Mouse (Mus musculus): ENCODE results near the gene Exoc4.

Gene Exoc4

DNA sequence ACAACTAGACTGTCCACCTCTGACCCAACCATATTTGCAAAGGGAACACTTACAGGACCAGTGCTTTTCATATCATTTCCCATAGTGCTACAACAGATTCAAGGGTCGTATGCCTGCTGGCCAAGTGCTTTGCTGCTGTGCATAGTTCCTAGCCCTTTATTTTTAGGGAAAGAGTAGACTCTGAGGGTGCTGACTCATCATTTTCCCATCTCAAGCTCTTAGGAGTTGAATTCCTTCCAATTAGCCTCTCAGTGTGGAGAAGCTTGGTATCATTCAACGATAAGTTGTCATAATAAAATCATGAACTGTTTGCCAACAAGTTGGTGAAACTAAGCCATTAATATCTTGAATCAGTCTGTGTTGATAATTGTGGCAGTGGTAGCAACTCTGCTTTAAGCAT lies 388.3 kb downstream of the Exoc4 start:
- no peak for DNase-seq (ENCODE audit: low spot score)

DNA sequence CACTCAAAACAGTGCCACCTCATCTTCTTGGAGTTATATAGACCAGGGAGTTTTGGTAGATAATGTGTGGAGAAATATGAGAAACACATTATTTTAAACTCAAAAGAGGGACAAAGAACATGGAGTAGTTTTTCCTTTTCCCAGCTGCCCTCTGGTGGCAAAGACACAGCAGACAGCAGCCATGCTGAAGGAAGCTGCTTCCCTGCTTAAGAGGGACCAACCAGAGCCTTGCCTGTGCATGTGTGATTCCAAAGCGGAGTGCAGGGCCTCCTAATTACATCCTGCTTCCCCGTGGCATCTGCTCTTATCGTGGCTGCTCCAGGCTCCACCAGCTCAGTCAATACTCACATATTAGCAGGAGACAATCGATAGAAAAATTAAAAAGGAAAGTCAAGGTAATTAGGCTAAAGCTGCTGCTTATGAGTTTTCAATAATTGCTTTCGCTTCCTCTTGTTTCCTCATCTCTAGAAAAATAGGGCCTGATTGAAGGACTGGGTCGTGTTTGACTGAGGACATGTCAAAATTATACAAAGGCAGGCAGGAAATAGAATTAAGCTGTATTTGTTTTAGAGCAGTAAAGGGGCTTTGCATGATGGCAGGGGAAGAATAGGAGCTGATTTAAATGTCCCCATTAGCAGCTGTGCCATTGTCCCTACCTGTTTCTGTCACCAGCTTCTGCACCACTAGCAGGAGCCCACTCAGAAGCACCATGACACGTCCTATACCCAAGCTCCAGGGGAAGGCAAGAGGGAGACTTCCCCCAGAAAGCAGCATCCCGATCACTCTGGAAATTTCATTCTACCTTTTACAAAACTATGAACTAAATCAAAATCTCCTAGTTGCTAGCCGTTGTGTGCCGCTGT lies 433.1 kb downstream of the Exoc4 start:
- DNase-seq (ENCODE audit: low spot score) = no peak

DNA sequence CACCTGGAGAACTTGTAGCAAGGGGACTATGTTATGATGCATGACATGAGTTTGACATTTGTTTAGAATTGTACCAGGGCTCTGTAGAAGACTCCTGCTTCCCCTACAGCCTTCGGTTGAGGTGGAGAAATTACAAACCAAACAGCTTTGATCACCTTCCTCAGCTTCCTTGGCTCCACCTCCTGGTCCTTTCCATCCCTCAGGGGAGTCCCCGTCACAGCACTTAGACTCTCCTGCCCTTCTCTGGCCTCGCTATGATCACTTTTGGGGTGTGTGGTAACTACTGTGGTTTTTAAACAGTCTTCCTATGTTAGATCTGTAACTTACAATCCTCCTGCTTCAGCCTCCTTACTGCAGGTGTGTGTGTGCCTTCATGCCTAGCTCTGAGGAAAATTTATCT lies 434.6 kb downstream of the Exoc4 start:
- no peak for DNase-seq (ENCODE audit: low spot score)

DNA sequence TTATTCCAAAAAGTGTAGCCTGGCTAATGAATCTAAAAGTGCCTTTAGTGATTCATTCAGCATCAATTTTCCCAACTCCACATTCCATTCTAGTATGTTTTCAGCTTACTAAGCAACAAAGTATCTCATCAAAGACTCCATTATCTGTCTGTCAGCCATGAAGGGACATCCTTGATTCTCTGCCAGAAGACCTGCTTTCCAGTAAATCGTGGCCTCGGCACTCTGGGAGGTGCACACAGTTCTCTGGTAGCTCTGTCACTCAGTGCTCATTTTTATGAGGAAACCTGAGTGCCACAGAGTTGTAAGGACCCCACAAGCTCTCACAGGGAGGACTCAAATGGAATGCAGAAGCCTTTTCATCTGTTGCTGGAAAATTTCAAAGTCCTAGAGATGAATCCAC lies 436.4 kb downstream of the Exoc4 start:
- no peak for DNase-seq (ENCODE audit: low spot score)

DNA sequence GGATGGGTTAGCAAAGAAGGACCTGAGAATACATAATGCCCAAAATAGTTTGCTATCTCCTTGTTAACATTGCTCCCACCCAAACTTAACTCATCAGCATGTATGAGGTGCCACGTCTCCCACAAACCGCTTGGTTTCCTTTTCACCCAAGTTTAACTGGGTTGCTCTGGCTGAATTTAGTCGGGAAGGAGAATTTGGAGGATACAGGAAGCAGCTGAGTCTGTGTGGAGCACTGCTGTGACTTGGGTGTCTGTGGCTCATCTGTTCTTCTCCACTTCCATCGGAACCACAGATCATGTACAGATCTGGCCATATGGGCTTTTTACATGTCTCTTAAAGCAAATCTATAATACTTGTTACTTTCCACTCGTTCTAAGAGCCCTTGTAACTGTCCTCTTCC lies 441.7 kb downstream of the Exoc4 start:
- DNase-seq (ENCODE audit: low spot score) = no peak

DNA sequence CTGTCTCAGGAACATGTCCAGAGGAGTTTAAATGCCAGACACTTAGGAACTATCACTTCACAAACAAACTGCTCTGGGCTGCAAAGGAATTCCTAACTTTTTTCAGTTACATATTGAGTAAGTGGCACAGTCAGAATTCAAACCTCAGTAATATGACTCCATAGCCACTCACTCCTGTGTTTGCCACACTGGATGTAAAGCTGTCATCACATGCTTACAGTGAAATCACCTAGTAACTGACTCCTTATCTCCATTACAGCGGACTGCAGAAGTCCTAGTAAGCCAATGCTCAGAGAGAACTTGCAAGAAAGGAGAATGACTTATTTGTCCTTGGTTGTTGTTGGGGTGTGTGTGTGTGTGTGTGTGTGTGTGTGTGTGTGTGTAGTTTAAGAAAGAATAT lies 448.1 kb downstream of the Exoc4 start:
- no peak for DNase-seq (ENCODE audit: low spot score)

DNA sequence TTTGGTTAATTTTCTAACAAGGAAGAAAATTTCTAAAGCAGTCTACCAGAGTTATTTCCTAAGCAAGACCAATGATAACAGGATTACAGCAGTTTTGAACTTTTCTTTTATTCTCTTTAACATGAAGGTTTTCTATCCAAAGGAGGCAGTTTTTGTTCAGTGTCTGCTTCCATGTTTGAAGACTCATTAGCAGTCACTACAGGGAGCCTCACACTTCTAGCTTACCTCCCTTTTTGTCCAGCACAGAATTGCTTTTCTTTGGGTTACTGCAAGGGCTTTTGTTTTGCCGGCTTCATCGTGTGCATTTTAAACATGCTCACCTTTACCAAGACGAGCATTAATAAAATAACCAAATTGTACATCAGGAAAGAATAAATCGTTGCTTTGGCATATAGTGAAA lies 460.0 kb downstream of the Exoc4 start:
- no peak for DNase-seq (ENCODE audit: low spot score)

DNA sequence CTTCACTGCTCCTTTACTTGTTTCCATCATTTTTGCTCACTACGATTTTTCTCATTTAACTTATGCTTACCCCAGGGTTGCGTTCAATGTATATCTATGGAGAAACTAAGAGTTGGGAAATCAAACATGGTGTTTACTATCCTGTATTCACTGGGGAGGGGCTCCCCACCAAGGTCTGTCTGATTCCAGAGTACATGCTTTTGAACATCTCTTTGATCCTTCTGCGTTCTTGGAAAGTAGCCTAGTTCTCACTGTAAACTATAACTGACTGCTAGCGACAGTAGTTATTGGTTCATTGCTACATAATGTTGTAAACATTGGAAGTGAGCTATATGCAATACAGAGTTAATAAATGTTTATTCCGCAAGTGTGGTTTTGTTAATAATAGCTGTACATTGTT lies 460.5 kb downstream of the Exoc4 start:
- no peak for DNase-seq (ENCODE audit: low spot score)

DNA sequence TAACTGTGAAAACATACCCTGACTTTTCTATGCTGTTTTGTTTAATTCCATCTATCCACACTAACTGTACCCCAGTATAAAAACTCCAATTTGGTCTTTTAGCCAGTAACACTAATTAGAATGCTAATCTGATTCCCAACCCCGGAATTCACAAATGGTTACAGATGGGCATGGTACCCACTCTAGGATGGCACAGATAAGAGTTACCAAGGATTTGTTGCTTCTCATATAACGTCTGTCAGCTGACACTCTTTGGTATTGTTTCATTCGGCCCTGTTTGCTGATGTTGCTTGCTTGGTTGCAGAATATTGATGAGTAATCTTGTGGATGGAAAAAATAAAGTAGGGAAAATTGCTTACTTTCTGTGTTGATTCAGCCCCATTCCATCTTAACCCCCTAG lies 462.9 kb downstream of the Exoc4 start:
- no peak for DNase-seq (ENCODE audit: low spot score)

DNA sequence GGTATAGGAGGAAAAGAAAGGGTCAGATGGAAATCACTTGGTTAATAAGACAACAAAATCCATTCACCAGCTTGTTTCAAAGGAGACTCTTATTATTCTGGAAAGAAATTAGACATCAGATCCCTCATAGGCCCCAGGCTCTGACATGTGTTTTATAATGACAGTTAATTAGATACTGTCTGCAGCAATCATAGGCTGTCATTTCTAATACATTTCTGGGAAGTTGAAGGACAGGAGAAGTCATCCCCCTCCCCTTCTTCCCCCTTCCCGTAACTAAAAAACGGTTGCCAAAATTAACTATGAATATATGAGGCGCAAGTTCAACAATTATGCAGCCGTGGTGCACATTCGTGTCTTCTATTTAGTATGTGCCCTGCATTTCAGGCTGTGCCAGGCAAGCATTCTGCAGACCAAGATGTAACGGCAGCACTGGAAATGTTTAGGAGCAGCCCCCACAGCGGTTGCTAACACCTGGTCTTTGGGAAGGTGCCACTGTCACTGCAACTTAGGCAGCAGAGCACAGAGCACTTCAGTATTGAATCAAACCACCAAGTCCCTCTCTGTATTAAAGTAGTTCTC lies 463.7 kb downstream of the Exoc4 start:
- no peak for DNase-seq (ENCODE audit: low spot score)

DNA sequence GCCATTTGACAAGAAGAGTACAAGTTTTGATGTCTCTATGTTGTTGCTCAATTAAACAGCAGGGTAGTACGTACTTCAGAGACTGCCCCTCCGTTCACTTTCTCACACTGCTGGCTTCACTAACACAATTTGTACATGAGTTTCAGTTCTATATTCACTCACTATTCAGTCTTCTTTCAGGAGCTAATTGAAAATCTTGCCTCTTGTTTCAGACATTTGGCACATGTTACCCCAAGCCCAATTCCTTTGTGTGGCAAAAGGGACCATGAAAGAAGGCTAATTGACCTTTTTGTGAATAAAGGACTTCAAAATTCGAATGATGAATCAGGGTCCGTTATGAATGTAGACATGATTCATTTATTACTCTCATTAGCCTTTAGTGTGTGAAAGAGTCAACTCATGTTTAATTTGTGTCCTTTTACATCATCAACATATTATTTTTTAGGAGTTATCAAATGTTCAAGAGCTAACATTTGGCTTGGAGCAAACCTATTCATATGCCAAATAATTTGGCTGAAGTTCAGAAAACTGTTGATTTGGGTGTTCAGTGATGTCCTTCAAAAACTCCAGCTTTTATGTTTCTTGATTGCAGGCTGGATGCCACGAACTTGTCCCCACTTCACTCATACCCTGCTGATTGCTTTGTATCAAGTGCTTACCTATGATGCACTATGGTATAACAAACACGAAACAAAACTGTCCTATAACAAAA lies 467.5 kb downstream of the Exoc4 start:
- no peak for DNase-seq (ENCODE audit: low spot score)

DNA sequence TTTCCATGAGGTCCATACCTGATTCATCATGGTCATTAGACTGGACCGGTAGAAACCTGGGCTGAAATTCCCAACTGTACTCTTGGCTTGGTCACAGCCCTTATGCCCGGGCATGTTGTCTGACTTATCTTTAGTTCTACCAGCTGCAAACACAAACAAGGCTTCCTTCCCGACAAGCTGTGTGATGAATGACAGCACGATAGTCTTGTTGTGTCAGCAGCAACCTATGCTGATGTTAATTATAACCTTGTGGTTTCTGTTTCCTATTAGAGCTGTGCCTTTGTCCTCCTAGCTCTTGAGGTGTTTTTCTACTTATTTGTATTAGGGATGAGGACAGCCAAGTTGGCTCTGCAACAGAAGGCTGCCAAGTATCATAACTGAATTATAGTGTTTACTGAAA lies 472.3 kb downstream of the Exoc4 start:
- DNase-seq (ENCODE audit: low spot score) = no peak

DNA sequence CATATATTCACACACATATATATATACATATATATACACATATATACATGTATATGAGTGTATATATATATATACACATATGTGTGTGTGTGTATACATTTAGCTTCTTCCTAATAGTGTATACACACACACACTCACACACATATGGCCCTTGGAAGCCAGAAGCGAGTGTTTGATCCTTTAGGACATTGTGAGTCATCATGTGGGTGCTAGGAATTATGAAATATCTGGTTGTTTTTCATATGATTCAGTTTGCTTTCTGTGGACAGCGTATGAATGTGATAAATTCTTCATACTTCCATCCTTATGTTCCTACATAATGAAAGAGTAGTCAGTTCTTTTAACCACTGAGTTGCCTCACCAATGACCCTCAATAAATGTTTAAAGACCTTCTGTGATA lies 473.9 kb downstream of the Exoc4 start:
- DNase-seq (ENCODE audit: low spot score) = no peak

DNA sequence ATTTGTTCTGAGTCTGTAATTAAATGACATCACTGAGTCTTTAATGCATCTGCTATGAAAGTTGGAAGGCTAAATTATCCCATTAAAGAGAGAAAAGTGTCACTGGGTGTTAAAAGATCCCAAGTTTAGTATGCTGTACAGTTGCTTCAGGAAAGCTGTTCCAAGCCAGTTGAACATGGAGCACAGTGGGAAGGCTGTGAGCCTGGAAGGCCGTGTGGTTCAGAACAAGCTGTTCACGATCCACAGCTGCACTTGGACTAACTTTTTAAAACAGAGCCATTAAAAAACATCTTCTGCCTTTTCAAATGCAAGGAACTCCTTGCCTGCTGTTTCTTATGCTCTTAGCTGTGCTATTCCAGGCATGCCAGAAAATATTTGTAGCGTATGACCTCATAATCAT lies 475.7 kb downstream of the Exoc4 start:
- DNase-seq (ENCODE audit: low spot score) = no peak

DNA sequence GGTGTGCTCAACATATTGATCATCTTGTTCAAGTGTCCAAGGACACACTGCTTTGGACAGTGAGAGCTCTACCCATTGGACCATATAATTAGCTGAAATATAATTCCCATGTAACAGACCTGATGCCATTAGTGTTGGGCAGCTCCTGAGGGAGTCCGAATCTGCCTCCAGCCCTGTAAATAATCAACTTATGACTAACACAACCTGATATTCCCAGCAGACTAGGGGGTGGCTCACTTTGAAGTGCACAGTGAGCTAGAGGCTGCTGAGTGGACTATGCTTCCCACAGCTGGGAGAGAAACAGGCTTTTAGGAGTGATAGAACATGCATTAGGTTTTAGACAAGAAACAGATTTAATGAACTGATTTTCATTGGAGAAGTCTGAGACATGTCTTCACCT lies 478.4 kb downstream of the Exoc4 start:
- no peak for DNase-seq (ENCODE audit: low spot score)

DNA sequence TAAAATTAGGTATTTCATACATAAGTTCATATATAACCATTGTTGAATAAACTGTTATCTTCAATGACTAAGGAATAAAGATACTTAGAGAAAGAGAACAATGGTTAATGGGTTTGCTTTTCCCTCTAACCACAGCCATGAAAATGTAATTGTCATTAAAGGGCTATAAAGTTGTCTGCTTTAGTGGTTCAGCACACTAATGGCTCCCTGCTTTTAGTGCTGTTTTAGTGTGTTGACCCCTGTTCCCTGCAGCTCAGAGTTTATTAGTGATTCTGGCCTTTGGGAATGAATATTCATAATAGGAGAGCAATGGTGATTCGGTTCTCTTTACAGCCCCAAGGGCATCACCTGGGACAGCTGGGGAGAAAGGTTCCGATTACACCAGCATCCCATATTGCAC lies 483.3 kb downstream of the Exoc4 start:
- no peak for DNase-seq (ENCODE audit: low spot score)

DNA sequence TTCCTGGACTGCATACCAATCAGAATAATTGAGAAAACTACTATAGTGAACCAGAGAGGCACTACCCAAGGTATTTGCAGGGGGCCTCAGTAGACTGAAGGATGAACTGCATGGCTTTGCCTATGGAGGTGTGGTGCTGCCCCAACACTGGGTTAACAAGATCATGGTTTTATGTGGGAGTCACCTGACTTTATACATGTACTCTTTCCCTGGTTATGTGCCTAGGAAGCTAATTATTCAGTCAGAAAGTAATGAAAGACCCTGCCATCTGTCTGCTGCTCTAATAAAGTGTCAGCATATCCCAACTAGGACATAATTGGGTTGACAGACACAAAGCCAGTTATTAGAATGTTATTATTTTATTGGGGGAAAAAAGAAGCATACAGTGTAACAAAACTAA lies 484.7 kb downstream of the Exoc4 start:
- DNase-seq (ENCODE audit: low spot score) = no peak

DNA sequence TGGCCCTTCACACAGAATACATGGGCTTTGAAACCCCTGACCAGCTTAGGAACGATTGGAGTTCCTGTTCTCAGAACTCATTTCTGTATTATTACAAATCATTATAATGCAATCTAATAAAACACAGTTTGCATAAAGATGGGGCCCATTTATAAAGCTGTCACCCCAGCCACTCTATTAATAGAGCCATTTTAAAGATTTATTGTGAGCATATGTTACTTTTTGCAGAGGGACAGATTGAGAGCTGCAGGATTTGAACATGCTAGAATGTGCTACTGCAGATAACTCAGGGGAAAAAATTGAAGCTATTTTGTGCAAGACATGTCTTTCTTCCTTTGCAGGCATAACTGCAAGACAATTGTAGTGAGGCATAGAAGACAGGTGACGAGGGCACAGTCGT lies 485.1 kb downstream of the Exoc4 start:
- no peak for DNase-seq (ENCODE audit: low spot score)

DNA sequence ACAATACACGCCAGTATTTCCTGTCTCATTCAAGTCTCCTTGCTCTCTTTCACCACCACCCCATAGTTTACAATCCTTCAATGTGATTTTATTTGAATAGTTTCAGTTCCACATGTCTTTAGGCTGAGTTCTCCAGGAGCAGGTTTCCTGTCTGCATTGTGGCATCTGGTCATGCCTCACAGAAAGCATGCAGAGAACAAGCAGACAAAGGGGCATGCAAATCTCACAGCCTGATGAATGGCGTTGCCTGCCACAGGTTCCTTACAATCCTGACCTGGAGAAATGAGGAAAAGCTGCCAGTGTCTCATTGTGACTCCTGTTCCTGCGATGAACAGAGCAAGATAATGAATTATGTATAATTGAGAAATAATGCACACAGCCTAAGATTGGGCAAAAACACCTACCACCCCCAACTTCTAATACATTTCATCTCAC lies 490.0 kb downstream of the Exoc4 start:
- DNase-seq (ENCODE audit: low spot score) = no peak

DNA sequence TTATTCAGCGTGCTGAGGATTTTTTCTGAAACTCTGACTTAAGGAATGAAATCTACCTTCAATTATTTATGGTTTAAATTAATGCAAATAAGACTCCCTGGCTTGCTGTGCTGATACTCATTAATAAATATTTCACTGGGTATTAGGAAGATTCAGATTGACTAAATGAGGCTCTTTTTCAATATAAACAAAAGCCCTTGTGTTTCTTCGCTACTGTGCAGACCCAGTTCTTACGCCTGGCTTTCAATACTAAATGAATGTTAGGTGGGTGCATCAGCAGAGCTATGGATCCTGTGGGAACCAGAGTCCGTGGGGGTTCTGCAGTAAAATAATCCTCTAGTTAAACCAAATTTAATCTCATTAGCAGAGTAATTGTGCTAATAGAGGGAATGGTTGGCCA lies 490.4 kb downstream of the Exoc4 start:
- DNase-seq (ENCODE audit: low spot score) = no peak

DNA sequence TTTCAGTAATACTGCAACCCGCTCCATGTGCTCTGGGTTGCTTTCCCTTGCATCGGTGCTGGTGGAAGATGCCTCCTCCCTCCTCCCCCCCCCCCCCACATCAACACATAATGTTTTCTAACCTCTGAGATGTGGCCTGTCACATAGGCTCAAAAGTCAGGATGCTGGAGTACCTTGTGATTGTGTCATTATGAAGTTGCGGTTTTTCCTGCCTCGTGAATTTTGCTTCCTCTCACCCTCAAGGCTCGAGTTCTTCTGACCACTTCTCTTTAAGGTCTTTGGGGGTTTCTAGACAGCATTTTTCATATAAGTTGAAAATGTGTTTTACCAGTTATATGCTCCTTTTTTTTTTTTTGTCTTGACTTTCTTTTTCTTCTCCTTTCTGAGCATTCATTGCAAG lies 507.1 kb downstream of the Exoc4 start:
- DNase-seq (ENCODE audit: low spot score) = no peak

DNA sequence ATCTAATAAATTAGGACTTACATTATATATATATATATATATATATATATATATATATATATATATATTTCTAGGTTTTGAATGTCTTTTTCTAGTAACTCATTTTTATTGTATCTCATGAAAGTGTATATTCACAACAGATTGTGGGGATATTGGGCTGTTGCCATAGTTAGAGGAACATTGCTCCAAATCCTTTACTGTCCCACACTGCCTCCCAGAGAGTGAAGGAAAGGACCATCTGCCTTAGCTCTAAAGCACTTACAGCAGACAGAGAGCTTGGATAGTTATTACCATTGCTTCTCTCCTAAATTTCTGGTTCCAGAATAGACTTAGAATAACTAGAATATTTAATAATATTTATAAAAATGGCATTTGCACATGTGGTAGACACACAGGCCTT lies 512.7 kb downstream of the Exoc4 start:
- no peak for DNase-seq (ENCODE audit: low spot score)

DNA sequence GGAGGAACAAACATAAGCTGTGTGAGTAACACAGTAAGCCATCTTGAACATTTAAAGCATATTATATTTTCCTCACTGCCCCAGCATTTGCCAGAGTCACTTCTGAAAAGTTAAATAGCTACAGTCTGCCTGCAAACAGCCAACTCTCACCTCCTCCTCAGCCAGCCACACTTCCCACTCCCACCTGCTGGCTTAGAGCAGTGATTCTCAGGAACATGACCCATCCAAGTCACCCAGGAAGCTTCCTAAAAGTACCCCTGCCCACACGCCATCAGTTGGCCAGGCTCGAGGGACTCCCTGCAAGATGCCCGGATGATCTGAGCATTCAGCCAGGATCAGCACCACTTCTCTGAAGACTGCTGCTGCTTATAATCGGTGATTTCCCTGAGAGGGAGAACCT lies 514.4 kb downstream of the Exoc4 start:
- no peak for DNase-seq (ENCODE audit: low spot score)

Data from urinary bladder, postnatal 25 days (tissue).